Mouse (Mus musculus): ENCODE measurements around the gene Nr1i3. TPM values are rescaled to one million over a fixed set of nuclear protein-coding genes. Genes with fewer than 3 reads are reported as not detected.

Nr1i3 gene
- polyA plus RNA-seq, 1 experiment from 2014 or later = 0.11 TPM

DNA sequence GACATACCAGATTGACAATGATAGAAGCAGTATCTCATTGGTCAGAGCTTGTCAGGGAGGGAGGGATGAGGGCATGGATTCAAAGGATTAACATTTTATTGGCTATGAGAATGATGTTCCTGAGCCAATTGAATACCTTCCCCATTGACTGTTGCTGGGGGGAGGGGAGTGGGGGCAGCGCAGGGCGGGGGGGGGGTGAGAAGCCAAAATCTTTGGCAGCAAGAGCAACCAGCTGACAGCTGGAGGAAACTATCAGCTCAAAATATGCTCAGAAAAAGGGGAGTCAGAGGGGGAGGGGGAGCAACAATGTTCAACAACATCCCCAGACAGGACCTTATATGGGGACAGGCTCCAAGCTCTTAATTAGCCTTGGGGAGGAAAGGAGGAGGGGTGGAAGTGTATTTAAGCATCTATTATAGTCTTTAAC lies 49.4 kb downstream of the Nr1i3 start:
- no peaks in the 10 kb centered on the region for H3K36me3 ChIP-seq
- peak; percentile 88 for ATAC-seq (ENCODE audit: low FRiP score, low read depth)
- peaks cover 15% of the 10 kb centered on the region for H3K4me1 ChIP-seq
- H3K4me3 ChIP-seq = peak overlapping the region; percentile 29; the same call in 1 of the 2 replicates
- 0% methylated on average over 2 of the region's 2 CpGs for WGBS
- H3K4me2 ChIP-seq (replicated peaks) = peak overlapping the region; percentile 50
- H3K9me3 ChIP-seq = no peaks in the 10 kb centered on the region
- H3K9ac ChIP-seq (replicated peaks) = 0 out of 2 replicates have a peak overlapping the region, but pooled peaks have one; percentile 17
- peak overlapping the region; percentile 54 for H3K27ac ChIP-seq (replicated peaks)
- no peaks in the 10 kb centered on the region for H3K27me3 ChIP-seq

DNA sequence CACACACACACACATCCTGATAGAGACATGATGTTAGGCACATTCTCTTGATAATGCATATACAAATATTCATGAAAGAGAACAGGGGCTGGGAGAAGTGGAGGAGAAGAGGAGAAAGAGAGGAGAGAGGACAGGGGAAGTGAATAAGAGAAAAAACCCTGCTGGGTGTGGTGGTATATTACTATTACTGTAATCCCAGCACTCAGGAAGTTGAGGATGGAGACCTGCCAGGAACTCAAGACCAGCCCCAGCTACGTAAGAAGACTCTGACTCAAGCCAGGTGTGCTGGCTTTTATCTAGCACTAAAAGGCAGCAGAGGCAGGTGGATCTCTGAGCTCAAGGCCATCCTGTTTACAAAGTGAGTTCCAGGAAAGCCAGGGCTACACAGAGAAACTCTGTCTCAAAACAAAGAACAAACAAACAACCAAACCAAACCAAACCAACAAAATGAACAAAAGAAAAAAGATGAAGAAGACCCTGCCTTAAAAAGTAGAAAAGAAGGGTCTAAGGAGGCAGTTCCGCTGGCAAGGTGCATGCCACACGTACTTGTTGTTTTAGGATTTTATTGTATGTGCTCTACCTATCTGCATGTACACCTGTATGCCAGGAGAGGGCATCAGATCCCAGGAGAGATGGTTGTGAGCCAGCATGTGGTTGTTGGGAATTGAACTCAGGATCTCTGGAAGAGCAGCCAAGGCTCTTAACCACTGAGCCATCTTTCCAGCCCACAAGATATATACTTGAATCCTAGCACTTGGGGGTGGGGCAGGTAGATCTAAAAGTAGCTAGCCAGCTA lies 50.1 kb downstream of the Nr1i3 start:
- 88% methylated on average over 3 of the region's 3 CpGs for WGBS
- Histone ChIP-seq H3K36me3 (no peaks in the 10 kb centered on the region), H3K27ac (replicated peaks) (peak overlapping the region; percentile 54), H3K27me3 (no peaks in the 10 kb centered on the region), H3K4me1 (peaks cover 15% of the 10 kb centered on the region), H3K9me3 (no peaks in the 10 kb centered on the region), H3K4me3 (no peak overlapping the region), H3K9ac (replicated peaks) (no peak overlapping the region), H3K4me2 (replicated peaks) (peak overlapping the region; percentile 50)
- ATAC-seq (ENCODE audit: low FRiP score, low read depth) = no peak

DNA sequence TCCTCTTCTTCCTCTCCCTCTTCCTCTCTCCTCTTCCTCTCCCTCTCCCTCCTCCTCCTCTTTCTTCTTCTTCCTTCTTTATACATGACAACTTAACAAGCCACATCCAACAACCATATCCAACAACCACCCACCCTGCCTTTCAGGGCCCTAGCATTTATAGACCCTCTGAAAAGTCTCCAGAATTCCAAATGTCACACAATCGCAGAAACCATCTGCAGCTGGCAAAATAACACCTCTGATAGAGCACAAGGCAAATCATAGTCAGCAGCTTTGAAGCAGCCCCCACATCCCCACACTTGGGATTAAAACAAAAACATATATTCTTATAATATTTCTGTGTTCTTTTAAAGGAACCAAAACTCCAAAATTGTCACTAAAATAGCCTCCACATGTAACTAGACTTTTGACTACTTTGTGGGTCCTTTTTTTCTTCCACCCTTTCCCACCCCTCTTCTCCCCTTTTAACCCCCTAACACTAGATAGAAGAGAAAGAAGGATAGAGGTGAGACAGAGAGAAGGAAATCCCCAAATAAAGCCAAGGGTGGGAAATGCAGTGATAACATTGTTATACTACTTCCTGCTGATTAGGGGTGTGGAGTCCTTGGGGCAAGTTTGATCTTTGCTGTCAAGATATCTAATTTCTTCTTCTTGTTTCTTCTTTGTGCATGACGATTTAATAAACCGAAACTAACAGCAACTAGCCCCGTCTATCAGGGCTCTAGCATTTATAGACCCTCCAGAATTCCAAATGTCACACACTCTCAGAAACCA lies 52.4 kb downstream of the Nr1i3 start:
- Histone ChIP-seq H3K4me1 (peaks cover 24% of the 10 kb centered on the region), H3K27ac (replicated peaks) (no peak overlapping the region), H3K4me3 (no peak overlapping the region), H3K36me3 (no peaks in the 10 kb centered on the region), H3K27me3 (no peaks in the 10 kb centered on the region), H3K9me3 (no peaks in the 10 kb centered on the region), H3K4me2 (replicated peaks) (no peak overlapping the region), H3K9ac (replicated peaks) (no peak overlapping the region)
- ATAC-seq (ENCODE audit: low FRiP score, low read depth) = no peak
- 75% methylated on average over 4 of the region's 4 CpGs for WGBS

DNA sequence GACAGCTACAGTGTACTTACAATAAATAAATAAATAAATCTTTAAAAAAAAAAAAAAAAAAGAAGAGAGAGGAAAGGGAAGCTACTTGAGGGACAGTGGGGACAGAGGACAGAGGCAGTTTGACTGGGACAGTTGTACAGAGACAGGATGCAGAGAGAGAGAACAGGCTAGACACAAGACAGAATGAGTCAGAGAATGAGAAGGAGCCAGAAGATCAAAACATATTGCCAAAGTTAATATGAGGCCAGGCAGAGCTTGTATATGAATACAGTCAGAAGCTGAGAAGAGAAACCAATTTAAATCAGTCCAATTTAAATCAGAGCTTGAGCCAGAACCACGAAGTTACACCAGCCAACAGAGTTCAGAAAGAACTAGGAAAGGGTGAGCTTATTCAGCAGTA lies 54.6 kb downstream of the Nr1i3 start:
- H3K4me1 ChIP-seq = peaks cover 14% of the 10 kb centered on the region
- H3K4me3 ChIP-seq = no peak overlapping the region
- no peaks in the 10 kb centered on the region for H3K9me3 ChIP-seq
- 65% methylated on average over 1 of the region's 1 CpGs for WGBS
- H3K36me3 ChIP-seq = peaks cover 9% of the 10 kb centered on the region; the same call in 1 of the 2 replicates
- no peaks in the 10 kb centered on the region for H3K27me3 ChIP-seq
- no peak overlapping the region for H3K9ac ChIP-seq (replicated peaks)
- no peak overlapping the region for H3K27ac ChIP-seq (replicated peaks)
- ATAC-seq (ENCODE audit: low FRiP score, low read depth) = no peak
- no peak overlapping the region for H3K4me2 ChIP-seq (replicated peaks)

DNA sequence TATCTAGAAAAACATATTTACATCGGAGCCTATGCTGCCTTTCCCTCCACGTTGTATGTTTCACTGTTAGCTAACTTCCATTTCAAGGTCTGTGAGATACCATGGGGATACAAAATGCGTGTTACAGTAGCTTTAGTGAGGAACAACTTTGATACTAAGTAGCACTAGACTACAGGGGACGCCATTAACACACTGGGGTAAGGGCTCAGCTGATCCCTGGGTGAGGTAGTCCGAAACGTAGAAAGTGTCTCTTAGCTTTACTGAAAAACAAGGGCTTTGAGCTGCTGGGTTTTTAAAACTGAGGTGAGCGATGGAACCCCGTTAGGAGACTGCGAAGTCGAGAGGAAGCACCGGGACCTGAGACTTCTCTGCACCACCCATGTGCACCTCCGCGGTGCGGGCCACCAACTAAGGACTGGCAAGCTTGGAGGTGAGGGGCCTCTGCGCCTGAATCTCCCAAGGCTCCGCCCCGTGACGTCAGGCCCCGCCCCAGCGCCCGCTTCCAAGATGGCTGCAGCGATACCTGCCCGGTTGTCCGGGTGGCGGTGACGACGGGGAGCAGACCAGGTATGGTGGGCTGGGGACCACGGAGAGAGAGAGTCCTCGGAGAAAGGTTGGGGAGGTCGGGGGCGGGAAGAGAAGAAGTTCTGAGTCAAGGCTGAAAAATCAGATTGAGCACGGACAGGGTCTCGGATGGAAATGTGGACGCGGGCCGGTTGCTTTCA lies 56.2 kb downstream of the Nr1i3 start, which contains the start of gene B4galt3:
Gene B4galt3, plus strand, starts transcription at position 481 of the 725 bp plus-strand sequence.
- 3% methylated on average over 36 of the region's 36 CpGs for WGBS
- ATAC-seq (ENCODE audit: low FRiP score, low read depth) = peak; percentile 97
- H3K36me3 ChIP-seq = peaks cover 25% of the 10 kb centered on the region
- H3K9me3 ChIP-seq = no peaks in the 10 kb centered on the region
- peak within 1 kb of the TSS; percentile 80 for H3K4me3 ChIP-seq
- peak within 1 kb of the TSS; percentile 97 for H3K4me2 ChIP-seq (replicated peaks)
- H3K27ac ChIP-seq (replicated peaks) = no peak within 1 kb of the TSS; the same call in 1 of the 2 replicates
- no peaks in the 10 kb centered on the region for H3K27me3 ChIP-seq
- H3K4me1 ChIP-seq = peaks cover 11% of the 10 kb centered on the region
- peak within 1 kb of the TSS; percentile 84 for H3K9ac ChIP-seq (replicated peaks)

Other genes with a start within 250 kb of the Nr1i3 start
- gene Fcgr2b, start 237.4 kb upstream of the Nr1i3 start, polyA plus RNA-seq (2016; fragmentation: Nextera tagmentation; extraction: Ambion mirVana) = 0.27 and 0.33 TPM in 2 replicates
- 0.19 TPM in 1 of 2 replicates, not detected in the other for gene Fcgr4, start 195.1 kb upstream of the Nr1i3 start, polyA plus RNA-seq (2016; fragmentation: Nextera tagmentation; extraction: Ambion mirVana)
- gene Fcgr3, start 149.0 kb upstream of the Nr1i3 start, polyA plus RNA-seq (2016; fragmentation: Nextera tagmentation; extraction: Ambion mirVana) = 5.8 and 9.8 TPM in 2 replicates
- 1.7 and 3.6 TPM in 2 replicates for gene Cfap126, start 100.1 kb upstream of the Nr1i3 start, polyA plus RNA-seq (2016; fragmentation: Nextera tagmentation; extraction: Ambion mirVana)
- 225 and 229 TPM in 2 replicates for gene Sdhc, start 63.4 kb upstream of the Nr1i3 start, polyA plus RNA-seq (2016; fragmentation: Nextera tagmentation; extraction: Ambion mirVana)
- gene Mpz, start 63.3 kb upstream of the Nr1i3 start, polyA plus RNA-seq (2016; fragmentation: Nextera tagmentation; extraction: Ambion mirVana) = 0.33 and 0.94 TPM in 2 replicates
- gene Pcp4l1, start 17.7 kb upstream of the Nr1i3 start, polyA plus RNA-seq (2016; fragmentation: Nextera tagmentation; extraction: Ambion mirVana) = 20.4 and 20.8 TPM in 2 replicates
- gene Tomm40l, start 8.5 kb downstream of the Nr1i3 start, polyA plus RNA-seq (2016; fragmentation: Nextera tagmentation; extraction: Ambion mirVana) = 28.5 and 33.4 TPM in 2 replicates
- 2.9 and 6.6 TPM in 2 replicates for gene Apoa2, start 11.1 kb downstream of the Nr1i3 start, polyA plus RNA-seq (2016; fragmentation: Nextera tagmentation; extraction: Ambion mirVana)
- 22.3 and 28.4 TPM in 2 replicates for gene Fcer1g, start 20.4 kb downstream of the Nr1i3 start, polyA plus RNA-seq (2016; fragmentation: Nextera tagmentation; extraction: Ambion mirVana)
- gene Adamts4, start 36.5 kb downstream of the Nr1i3 start, polyA plus RNA-seq (2016; fragmentation: Nextera tagmentation; extraction: Ambion mirVana) = 8.2 and 9.2 TPM in 2 replicates
- gene Ndufs2, start 37.4 kb downstream of the Nr1i3 start, polyA plus RNA-seq (2016; fragmentation: Nextera tagmentation; extraction: Ambion mirVana) = 224 and 226 TPM in 2 replicates
- 72.1 and 80.6 TPM in 2 replicates for gene B4galt3, start 56.4 kb downstream of the Nr1i3 start, polyA plus RNA-seq (2016; fragmentation: Nextera tagmentation; extraction: Ambion mirVana)
- 61.4 and 61.5 TPM in 2 replicates for gene Ppox, start 67.2 kb downstream of the Nr1i3 start, polyA plus RNA-seq (2016; fragmentation: Nextera tagmentation; extraction: Ambion mirVana)
- 113 and 119 TPM in 2 replicates for gene Usp21, start 74.0 kb downstream of the Nr1i3 start, polyA plus RNA-seq (2016; fragmentation: Nextera tagmentation; extraction: Ambion mirVana)
- gene Ufc1, start 81.1 kb downstream of the Nr1i3 start, polyA plus RNA-seq (2016; fragmentation: Nextera tagmentation; extraction: Ambion mirVana) = 106 TPM in 2 replicates
- gene Dedd, start 115.2 kb downstream of the Nr1i3 start, polyA plus RNA-seq (2016; fragmentation: Nextera tagmentation; extraction: Ambion mirVana) = 49.3 and 51.9 TPM in 2 replicates
- gene Nit1, start 131.7 kb downstream of the Nr1i3 start, polyA plus RNA-seq (2016; fragmentation: Nextera tagmentation; extraction: Ambion mirVana) = 45.9 and 49.7 TPM in 2 replicates
- gene Pfdn2, start 131.7 kb downstream of the Nr1i3 start, polyA plus RNA-seq (2016; fragmentation: Nextera tagmentation; extraction: Ambion mirVana) = 140 and 149 TPM in 2 replicates
- gene Klhdc9, start 146.8 kb downstream of the Nr1i3 start, polyA plus RNA-seq (2016; fragmentation: Nextera tagmentation; extraction: Ambion mirVana) = 1.9 and 2.3 TPM in 2 replicates
- gene Nectin4, start 156.1 kb downstream of the Nr1i3 start, polyA plus RNA-seq (2016; fragmentation: Nextera tagmentation; extraction: Ambion mirVana) = 0.88 and 1.4 TPM in 2 replicates
- gene Arhgap30, start 175.0 kb downstream of the Nr1i3 start, polyA plus RNA-seq (2016; fragmentation: Nextera tagmentation; extraction: Ambion mirVana) = 1.0 and 1.4 TPM in 2 replicates
- gene Usf1, start 197.3 kb downstream of the Nr1i3 start, polyA plus RNA-seq (2016; fragmentation: Nextera tagmentation; extraction: Ambion mirVana) = 175 and 190 TPM in 2 replicates
- 9.9 and 10.5 TPM in 2 replicates for gene Tstd1, start 204.9 kb downstream of the Nr1i3 start, polyA plus RNA-seq (2016; fragmentation: Nextera tagmentation; extraction: Ambion mirVana)
- 10.1 and 12.4 TPM in 2 replicates for gene F11r, start 223.6 kb downstream of the Nr1i3 start, polyA plus RNA-seq (2016; fragmentation: Nextera tagmentation; extraction: Ambion mirVana)

Measured in midbrain, embryonic 12.5 days (tissue).